Mouse (Mus musculus) brain, embryonic 18.5 days (tissue): ENCODE measurements around the gene Mapkbp1.

Source experiments
- DNase-seq: peaks from one replicate; pipeline ENCODE4 v3.0.0-alpha.2; 2012; ENCODE audit warnings: low read depth, low spot score

Gene Mapkbp1

GRCm38 (mm10) chr2:120051405-120051804 lies 78.9 kb downstream of the Mapkbp1 start:
- DNase-seq: no peak

- DNase-seq: no peak
Measured at GRCm38 (mm10) chr2:120054771-120055552, 82.5 kb downstream of the Mapkbp1 start.

GRCm38 (mm10) chr2:120055923-120056322 lies 83.4 kb downstream of the Mapkbp1 start:
- no peak for DNase-seq

GRCm38 (mm10) chr2:120058818-120059217 lies 86.3 kb downstream of the Mapkbp1 start:
- no peak for DNase-seq

GRCm38 (mm10) chr2:120059466-120059865 lies 87.0 kb downstream of the Mapkbp1 start:
- no peak for DNase-seq

- no peak for DNase-seq
Measured at GRCm38 (mm10) chr2:120060190-120060589, 87.7 kb downstream of the Mapkbp1 start.

- DNase-seq: no peak
Measured at GRCm38 (mm10) chr2:120060651-120061050, 88.2 kb downstream of the Mapkbp1 start.

- no peak for DNase-seq
Measured at GRCm38 (mm10) chr2:120062248-120062647, 89.7 kb downstream of the Mapkbp1 start.

GRCm38 (mm10) chr2:120064639-120065038 lies 92.1 kb downstream of the Mapkbp1 start:
- DNase-seq: no peak

GRCm38 (mm10) chr2:120065243-120065642 lies 92.7 kb downstream of the Mapkbp1 start:
- DNase-seq: no peak

GRCm38 (mm10) chr2:120066224-120066623 lies 93.7 kb downstream of the Mapkbp1 start:
- DNase-seq: no peak

- no peak for DNase-seq
Measured at GRCm38 (mm10) chr2:120068555-120069465, 96.3 kb downstream of the Mapkbp1 start.

- no peak for DNase-seq
Measured at GRCm38 (mm10) chr2:120069466-120069990, 97.0 kb downstream of the Mapkbp1 start.

GRCm38 (mm10) chr2:120074096-120074495 lies 101.6 kb downstream of the Mapkbp1 start:
- DNase-seq: no peak

GRCm38 (mm10) chr2:120076076-120076705 lies 103.7 kb downstream of the Mapkbp1 start:
- DNase-seq: no peak
